ENCODE assay signal across 8 mouse cellular contexts in genomic region chr7:101725081-101725480, GRCm38 (mm10).
DNase-seq lines count a peak whose midpoint lies in the region; ATAC-seq and TF ChIP-seq lines count a peak whose summit lies in the region.

No protein-coding gene starts in this region.

- peak; percentile 48 for DNase-seq in heart, postnatal 4 days
- DNase-seq in heart, adult 11 months, result no peak
- peak; percentile 17 for DNase-seq in T-cell, adult 2 months (ENCODE audit: low spot score)
- peak; percentile 5 for DNase-seq in hindlimb bud, embryonic 11.5 days (ENCODE audit: extremely low spot score, low read depth, low spot score)

- no peak overlapping the region for H3K4me2 ChIP-seq in forebrain, embryonic 15.5 days (replicated peaks)

- no peaks in the 10 kb centered on the region for H3K9me3 ChIP-seq in forebrain, embryonic 15.5 days

- no peak overlapping the region for H3K4me3 ChIP-seq in C2C12 (ENCODE audit: insufficient read depth, poor library complexity, severe bottlenecking)
- no peak overlapping the region for H3K4me3 ChIP-seq in forebrain, embryonic 15.5 days

- WGBS in forebrain, embryonic 15.5 days, result 37% methylated on average over 4 of the region's 4 CpGs

- 0 out of 2 replicates have a peak, but pooled peaks cover 3% of the 10 kb centered on the region for H3K4me1 ChIP-seq in forebrain, embryonic 15.5 days

- no peaks in the 10 kb centered on the region for H3K27me3 ChIP-seq in C2C12 (ENCODE audit: control insufficient read depth, insufficient read depth, insufficient read length)
- no peaks in the 10 kb centered on the region for H3K27me3 ChIP-seq in forebrain, embryonic 15.5 days

- no peak overlapping the region for H3K9ac ChIP-seq in forebrain, embryonic 15.5 days (replicated peaks)

- H3K36me3 ChIP-seq in C2C12 (ENCODE audit: control insufficient read depth, insufficient read depth), result no peaks in the 10 kb centered on the region
- H3K36me3 ChIP-seq in forebrain, embryonic 15.5 days, result no peaks in the 10 kb centered on the region

- no peaks in the 10 kb centered on the region for H3K79me2 ChIP-seq in C2C12 (ENCODE audit: control insufficient read depth, insufficient read depth)

- H3ac ChIP-seq in C2C12 (ENCODE audit: control insufficient read depth, insufficient read length, low read depth), result no peak overlapping the region

- no peaks in the 10 kb centered on the region for H3K79me3 ChIP-seq in C2C12 (ENCODE audit: low read depth)

- H3K27ac ChIP-seq in forebrain, embryonic 15.5 days (replicated peaks), result no peak overlapping the region

- TF ChIP-seq CTCF in C2C12 (IDR thresholded peaks at IDR 0.05; ENCODE audit: control insufficient read depth, insufficient read depth, insufficient read length), result peak; percentile 6

- ATAC-seq in megakaryocyte-erythroid progenitor cell, adult 5-6 weeks (replicated peaks; ENCODE audit: low FRiP score, low TSS enrichment, poor library complexity, severe bottlenecking), result 0 out of 2 replicates have a peak, but pooled peaks have one; percentile 53
- ATAC-seq in megakaryocyte, adult 5-6 weeks (ENCODE audit: poor library complexity, severe bottlenecking), result no peak; the same call in 1 of the 2 replicates
- ATAC-seq in forebrain, embryonic 15.5 days (replicated peaks), result no peak; the same call in 1 of the 2 replicates

TF ChIP-seq in C2C12, 6 proteins besides CTCF, POLR2A, EP300 and RAD21:
- no peak for TF ChIP-seq CEBPB (IDR thresholded peaks at IDR 0.05; ENCODE audit: low read depth)
- no peak for TF ChIP-seq MYOD1 (IDR thresholded peaks at IDR 0.05; ENCODE audit: control insufficient read depth, insufficient read length, low read depth)
- TF ChIP-seq USF1 (IDR thresholded peaks at IDR 0.05; ENCODE audit: low read depth), result no peak
- TF ChIP-seq MYOG (IDR thresholded peaks at IDR 0.05; ENCODE audit: control insufficient read depth, extremely low read depth, insufficient read length), result no peak
- no peak for TF ChIP-seq FOSL1 (IDR thresholded peaks at IDR 0.05; ENCODE audit: insufficient read depth, low read length, poor library complexity, severe bottlenecking)
- TF ChIP-seq MAX (IDR thresholded peaks at IDR 0.05), result no peak
